In genomic region chr10:75364796-75365195, GRCm38 (mm10) we compare ENCODE assay signal across 8 mouse cellular contexts. TPM values are rescaled to one million over a fixed set of nuclear protein-coding genes. Genes with fewer than 3 reads are reported as not detected.
DNase-seq lines count a peak whose midpoint lies in the region; ATAC-seq and TF ChIP-seq lines count a peak whose summit lies in the region.

No protein-coding gene starts in this region.

- no peaks in the 10 kb centered on the region for H3K79me2 ChIP-seq in liver, adult 2 months (ENCODE audit: control insufficient read depth, insufficient read depth, low read length)

- no peaks in the 10 kb centered on the region for H3K36me3 ChIP-seq in forebrain, embryonic 12.5 days (replicated peaks)
- H3K36me3 ChIP-seq in forebrain, embryonic 10.5 days (replicated peaks), result no peaks in the 10 kb centered on the region
- no peaks in the 10 kb centered on the region for H3K36me3 ChIP-seq in liver, adult 2 months (ENCODE audit: control insufficient read depth, insufficient read depth, low read length)
- H3K36me3 ChIP-seq in hindbrain, embryonic 12.5 days, result no peaks in the 10 kb centered on the region
- H3K36me3 ChIP-seq in neural tube, embryonic 13.5 days, result no peaks in the 10 kb centered on the region

- no peaks in the 10 kb centered on the region for H3K9me3 ChIP-seq in forebrain, embryonic 12.5 days
- H3K9me3 ChIP-seq in forebrain, embryonic 10.5 days, result no peaks in the 10 kb centered on the region
- H3K9me3 ChIP-seq in hindbrain, embryonic 12.5 days (replicated peaks), result no peaks in the 10 kb centered on the region
- H3K9me3 ChIP-seq in neural tube, embryonic 13.5 days, result no peaks in the 10 kb centered on the region

- no peak overlapping the region for H3K4me3 ChIP-seq in forebrain, embryonic 12.5 days (replicated peaks)
- no peak overlapping the region for H3K4me3 ChIP-seq in forebrain, embryonic 10.5 days
- no peak overlapping the region for H3K4me3 ChIP-seq in liver, adult 2 months (ENCODE audit: insufficient read depth, low read depth, low read length)
- no peak overlapping the region for H3K4me3 ChIP-seq in hindbrain, embryonic 12.5 days
- no peak overlapping the region for H3K4me3 ChIP-seq in neural tube, embryonic 13.5 days

- H3K27me3 ChIP-seq in forebrain, embryonic 12.5 days, result no peaks in the 10 kb centered on the region
- no peaks in the 10 kb centered on the region for H3K27me3 ChIP-seq in forebrain, embryonic 10.5 days (ENCODE audit: poor library complexity, severe bottlenecking)
- no peaks in the 10 kb centered on the region for H3K27me3 ChIP-seq in liver, adult 2 months (ENCODE audit: control insufficient read depth, insufficient read depth, low read length)
- H3K27me3 ChIP-seq in hindbrain, embryonic 12.5 days, result no peaks in the 10 kb centered on the region
- H3K27me3 ChIP-seq in neural tube, embryonic 13.5 days, result no peaks in the 10 kb centered on the region

- H3K27ac ChIP-seq in forebrain, embryonic 12.5 days, result peak overlapping the region; percentile 54; the same call in 1 of the 2 replicates
- H3K27ac ChIP-seq in forebrain, embryonic 10.5 days, result no peak overlapping the region
- 0 out of 2 replicates have a peak overlapping the region, but pooled peaks have one; percentile 17 for H3K27ac ChIP-seq in liver, adult 2 months (replicated peaks; ENCODE audit: insufficient read depth, low read depth, low read length)
- H3K27ac ChIP-seq in hindbrain, embryonic 12.5 days, result peak overlapping the region; percentile 1; the same call in 1 of the 2 replicates
- peak overlapping the region; percentile 52; the same call in 1 of the 2 replicates for H3K27ac ChIP-seq in neural tube, embryonic 13.5 days (replicated peaks)

- peaks cover 17% of the 10 kb centered on the region for H3K4me1 ChIP-seq in forebrain, embryonic 12.5 days
- peaks cover 30% of the 10 kb centered on the region for H3K4me1 ChIP-seq in forebrain, embryonic 10.5 days
- peaks cover 2% of the 10 kb centered on the region; the same call in 1 of the 2 replicates for H3K4me1 ChIP-seq in liver, adult 2 months (ENCODE audit: control insufficient read depth, insufficient read depth, low read length)
- H3K4me1 ChIP-seq in hindbrain, embryonic 12.5 days, result peaks cover 15% of the 10 kb centered on the region
- H3K4me1 ChIP-seq in neural tube, embryonic 13.5 days (replicated peaks), result peaks cover 21% of the 10 kb centered on the region

- 82% methylated on average over 9 of the region's 9 CpGs for WGBS in forebrain, embryonic 12.5 days
- 88% methylated on average over 9 of the region's 9 CpGs for WGBS in forebrain, embryonic 10.5 days
- 75% methylated on average over 9 of the region's 9 CpGs for WGBS in liver, adult 2 months
- WGBS in hindbrain, embryonic 12.5 days, result 83% methylated on average over 9 of the region's 9 CpGs
- 74% methylated on average over 9 of the region's 9 CpGs for WGBS in neural tube, embryonic 13.5 days

- H3K9ac ChIP-seq in forebrain, embryonic 12.5 days, result no peak overlapping the region
- no peak overlapping the region for H3K9ac ChIP-seq in liver, adult 2 months (ENCODE audit: low read depth, low read length)
- H3K9ac ChIP-seq in hindbrain, embryonic 12.5 days, result no peak overlapping the region
- H3K9ac ChIP-seq in neural tube, embryonic 13.5 days, result no peak overlapping the region

- H3K4me2 ChIP-seq in forebrain, embryonic 12.5 days, result no peak overlapping the region
- H3K4me2 ChIP-seq in hindbrain, embryonic 12.5 days (replicated peaks), result no peak overlapping the region
- H3K4me2 ChIP-seq in neural tube, embryonic 13.5 days, result no peak overlapping the region

- ATAC-seq in forebrain, embryonic 12.5 days (ENCODE audit: low FRiP score), result 0 out of 2 replicates have a peak, but pooled peaks have one; percentile 33
- peak; percentile 16; the same call in 1 of the 2 replicates for ATAC-seq in hindbrain, embryonic 12.5 days (ENCODE audit: low FRiP score)
- ATAC-seq in neural tube, embryonic 13.5 days (ENCODE audit: low read depth), result no peak

- TF ChIP-seq POLR2A in liver, adult 2 months (IDR thresholded peaks at IDR 0.05; ENCODE audit: extremely low read depth, insufficient read depth, low read length), result no peak

- TF ChIP-seq CTCF in liver, adult 2 months (IDR thresholded peaks at IDR 0.05; ENCODE audit: low read depth, low read length), result no peak

- no peak for DNase-seq in forebrain, embryonic 10.5 days (ENCODE audit: extremely low spot score, low spot score)
- DNase-seq in liver, adult 2 months (ENCODE audit: extremely low read depth, low read depth, low spot score), result no peak
- DNase-seq in liver, result no peak
- DNase-seq in thymus, postnatal 25 days, result no peak
- DNase-seq in frontal cortex, adult 2 months (ENCODE audit: extremely low spot score in 1 of 2, low spot score in 1 of 2), result no peak

RNA-seq across cellular contexts. Expression of gene Upb1, which starts 36.1 kb away (rescaled TPM):
- not detected in 2 replicates for polyA plus RNA-seq in forebrain, embryonic 12.5 days (2016; fragmentation: Nextera tagmentation; extraction: Ambion mirVana)
- 0.06 and 0.15 TPM in 2 replicates for polyA plus RNA-seq in forebrain, embryonic 10.5 days (2016; fragmentation: Nextera tagmentation; extraction: Ambion mirVana)
- total RNA-seq in liver, adult 2 months (2014; rRNA removed), result 220 and 232 TPM in 2 replicates
- 120 and 125 TPM in 2 replicates for polyA plus RNA-seq in liver, adult 2 months (2012; rRNA removed)
- polyA plus RNA-seq in hindbrain, embryonic 12.5 days (2016; fragmentation: Nextera tagmentation; extraction: Ambion mirVana), result 0.16 TPM in 1 of 2 replicates, not detected in the other
- not detected in 2 replicates for polyA plus RNA-seq in neural tube, embryonic 13.5 days (2015; fragmentation: Nextera tagmentation; extraction: Ambion mirVana)
- polyA plus RNA-seq in frontal cortex, adult 2 months (2012; rRNA removed), result 0.16 and 0.21 TPM in 2 replicates

RNA-seq across cellular contexts. Expression of gene Adora2a, which starts 48.1 kb away (rescaled TPM):
- 3.2 and 3.6 TPM in 2 replicates for polyA plus RNA-seq in forebrain, embryonic 12.5 days (2016; fragmentation: Nextera tagmentation; extraction: Ambion mirVana)
- polyA plus RNA-seq in forebrain, embryonic 10.5 days (2016; fragmentation: Nextera tagmentation; extraction: Ambion mirVana), result 2.0 and 2.5 TPM in 2 replicates
- total RNA-seq in liver, adult 2 months (2014; rRNA removed), result 0.65 and 2.2 TPM in 2 replicates
- 2.2 and 2.6 TPM in 2 replicates for polyA plus RNA-seq in liver, adult 2 months (2012; rRNA removed)
- polyA plus RNA-seq in hindbrain, embryonic 12.5 days (2016; fragmentation: Nextera tagmentation; extraction: Ambion mirVana), result 2.5 and 3.0 TPM in 2 replicates
- polyA plus RNA-seq in neural tube, embryonic 13.5 days (2015; fragmentation: Nextera tagmentation; extraction: Ambion mirVana), result 4.4 and 4.9 TPM in 2 replicates
- polyA plus RNA-seq in frontal cortex, adult 2 months (2012; rRNA removed), result 9.6 and 13.3 TPM in 2 replicates

Comparison
In these comparisons a context has a peak if more than half of its experiments do, and no peak if none do; other contexts are left out.
1. RNA of gene Upb1, which starts 36.1 kb away (polyA plus RNA-seq): 120 to 125 TPM in liver, adult 2 months; 0.16 to 0.21 TPM in frontal cortex, adult 2 months, 0.06 to 0.15 TPM in forebrain, embryonic 10.5 days, not detected in forebrain, embryonic 12.5 days, not detected in neural tube, embryonic 13.5 days and 0.16 TPM in hindbrain, embryonic 12.5 days; every median in the first group is over 100 times any median in the second.